Mouse (Mus musculus): ENCODE measurements at regions not wholly inside any gene's neighbourhood (a gene's known extent, or its start where the extent isn't known, plus 50 kb on each side); places are given as distances from the start of the nearest gene placed in this dataset.

GRCm38 (mm10) chr11:43344767-43345561 lies 81.1 kb downstream of the Pttg1 start:
- no peaks in the 10 kb centered on the region for H3K4me1 ChIP-seq (replicated peaks; ENCODE audit: control insufficient read depth, insufficient read depth)
- TF ChIP-seq CTCF (IDR thresholded peaks at IDR 0.05; ENCODE audit: low read depth) (no peak), EP300 (optimal IDR thresholded peaks at IDR 0.05) (no peak)
- no peak overlapping the region for H3K4me2 ChIP-seq (replicated peaks; ENCODE audit: low read depth)
- H3K36me3 ChIP-seq (ENCODE audit: control insufficient read depth, insufficient read depth, low read length), result no peaks in the 10 kb centered on the region
- H3K9me3 ChIP-seq (ENCODE audit: control insufficient read depth, low read length), result no peaks in the 10 kb centered on the region
- H3K9ac ChIP-seq (ENCODE audit: low read length), result no peak overlapping the region
- DNase-seq (ENCODE audit: low spot score) (peak; percentile 24), ATAC-seq (ENCODE audit: low FRiP score, low TSS enrichment) (peak; percentile 32; the same call in 1 of the 2 replicates)
- H3K27ac ChIP-seq (replicated peaks), result 0 out of 2 replicates have a peak overlapping the region, but pooled peaks have one; percentile 25
- 26% methylated on average over 14 of the region's 14 CpGs for WGBS
- no peaks in the 10 kb centered on the region for H3K27me3 ChIP-seq (ENCODE audit: control insufficient read depth, insufficient read depth, low read length)
- no peak overlapping the region for H3K4me3 ChIP-seq (ENCODE audit: low read depth, low read length)

DNA sequence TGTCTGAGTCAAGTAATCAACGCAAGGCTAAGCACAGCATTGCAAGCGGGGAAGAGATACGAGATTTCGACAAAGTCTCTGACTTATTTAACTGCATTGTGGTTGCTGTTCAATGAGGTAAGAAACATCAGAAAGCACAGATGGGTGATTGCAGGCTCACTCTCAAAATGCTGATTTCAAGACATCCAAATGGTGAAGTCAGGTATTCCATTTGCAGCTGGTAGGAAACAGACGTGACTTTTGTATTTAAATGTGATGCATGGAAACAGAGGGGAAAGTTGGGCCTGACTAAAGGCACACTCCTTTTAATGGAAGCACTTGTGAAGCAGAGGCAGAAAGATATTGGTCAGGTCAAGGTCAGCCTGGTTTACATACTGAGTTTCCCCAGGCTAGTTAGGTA lies 82.5 kb downstream of the Pttg1 start:
- no peaks in the 10 kb centered on the region for H3K4me1 ChIP-seq (replicated peaks; ENCODE audit: control insufficient read depth, insufficient read depth)
- H3K9ac ChIP-seq (ENCODE audit: low read length), result no peak overlapping the region
- no peak overlapping the region for H3K4me3 ChIP-seq (ENCODE audit: low read depth, low read length)
- H3K4me2 ChIP-seq (replicated peaks; ENCODE audit: low read depth), result no peak overlapping the region
- ATAC-seq (ENCODE audit: low FRiP score, low TSS enrichment), result no peak
- WGBS, result 90% methylated on average over 5 of the region's 5 CpGs
- DNase-seq (ENCODE audit: low spot score), result no peak
- H3K27ac ChIP-seq (replicated peaks), result no peak overlapping the region
- TF ChIP-seq EP300 (optimal IDR thresholded peaks at IDR 0.05), result no peak
- TF ChIP-seq CTCF (IDR thresholded peaks at IDR 0.05; ENCODE audit: low read depth), result no peak
- no peaks in the 10 kb centered on the region for H3K9me3 ChIP-seq (ENCODE audit: control insufficient read depth, low read length)
- H3K27me3 ChIP-seq (ENCODE audit: control insufficient read depth, insufficient read depth, low read length), result no peaks in the 10 kb centered on the region
- no peaks in the 10 kb centered on the region for H3K36me3 ChIP-seq (ENCODE audit: control insufficient read depth, insufficient read depth, low read length)

DNA sequence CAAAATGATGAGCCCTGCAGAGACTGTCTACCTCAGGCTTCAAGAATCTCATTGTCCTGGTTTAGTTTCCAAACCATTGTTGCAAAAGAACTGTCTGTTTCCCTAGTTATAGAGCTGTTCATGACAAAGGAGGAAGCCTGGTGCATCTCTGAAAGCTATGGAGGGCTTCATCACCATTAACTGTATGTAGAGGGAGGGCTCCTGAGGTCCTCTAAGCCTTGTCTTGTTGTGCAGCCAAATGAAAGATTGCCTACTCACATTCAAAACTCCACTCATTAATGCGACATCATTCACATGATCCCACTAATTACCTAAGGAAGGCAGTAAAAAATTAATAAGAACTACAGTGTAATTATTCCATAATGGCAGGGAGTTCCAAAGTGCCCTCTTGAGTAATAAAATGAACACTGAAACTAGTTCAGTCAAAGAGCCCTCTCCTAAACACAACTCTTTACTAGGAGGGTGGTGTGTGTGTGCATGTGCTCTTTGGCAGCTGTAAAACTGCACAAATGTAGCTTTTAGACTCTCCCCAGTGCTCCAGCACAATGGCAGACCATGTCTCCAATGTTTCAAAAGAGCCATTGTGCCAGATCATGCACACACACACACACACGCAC lies 87.6 kb downstream of the Pttg1 start:
- H3K27ac ChIP-seq (replicated peaks), result no peak overlapping the region
- H3K36me3 ChIP-seq (ENCODE audit: control insufficient read depth, insufficient read depth, low read length), result no peaks in the 10 kb centered on the region
- ATAC-seq (ENCODE audit: low FRiP score, low TSS enrichment) (no peak), DNase-seq (ENCODE audit: low spot score) (no peak)
- H3K9me3 ChIP-seq (ENCODE audit: control insufficient read depth, low read length), result no peaks in the 10 kb centered on the region
- H3K4me1 ChIP-seq (replicated peaks; ENCODE audit: control insufficient read depth, insufficient read depth), result no peaks in the 10 kb centered on the region
- no peaks in the 10 kb centered on the region for H3K27me3 ChIP-seq (ENCODE audit: control insufficient read depth, insufficient read depth, low read length)
- no peak overlapping the region for H3K4me3 ChIP-seq (ENCODE audit: low read depth, low read length)
- H3K9ac ChIP-seq (ENCODE audit: low read length), result no peak overlapping the region
- WGBS, result 89% methylated on average over 2 of the region's 2 CpGs
- TF ChIP-seq EP300 (optimal IDR thresholded peaks at IDR 0.05) (no peak), CTCF (IDR thresholded peaks at IDR 0.05; ENCODE audit: low read depth) (no peak)
- no peak overlapping the region for H3K4me2 ChIP-seq (replicated peaks; ENCODE audit: low read depth)

DNA sequence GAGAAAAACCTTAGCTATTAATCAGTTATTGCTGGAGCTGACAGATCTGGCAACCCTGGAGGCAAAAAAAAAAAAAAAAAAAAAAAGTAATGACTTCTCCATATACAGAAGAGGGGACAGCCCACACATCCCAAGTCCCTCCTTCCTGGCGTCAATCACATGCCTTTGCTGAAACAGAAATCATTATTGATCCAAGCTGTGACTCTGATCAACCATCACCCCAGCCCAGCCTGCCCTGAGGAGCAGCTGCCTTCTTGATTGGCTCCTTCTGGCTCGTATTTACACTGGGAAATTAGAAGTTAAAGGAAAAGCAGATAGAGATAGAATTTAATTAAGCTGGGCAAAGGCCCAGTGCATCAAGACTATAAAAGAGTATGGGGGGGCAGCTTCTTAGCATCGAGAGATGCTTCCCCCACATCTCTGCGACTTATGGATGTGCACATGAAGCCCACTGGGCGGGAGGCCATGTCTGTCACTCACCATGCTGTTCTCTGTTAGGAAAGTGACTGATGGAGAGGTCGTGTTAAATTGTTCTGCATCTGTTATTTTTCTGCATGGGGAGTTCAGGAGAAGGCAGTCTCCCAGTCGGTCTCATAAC lies 90.3 kb downstream of the Pttg1 start:
- no peak overlapping the region for H3K27ac ChIP-seq (replicated peaks)
- no peak for DNase-seq (ENCODE audit: low spot score)
- H3K36me3 ChIP-seq (ENCODE audit: control insufficient read depth, insufficient read depth, low read length), result no peaks in the 10 kb centered on the region
- no peaks in the 10 kb centered on the region for H3K27me3 ChIP-seq (ENCODE audit: control insufficient read depth, insufficient read depth, low read length)
- 67% methylated on average over 7 of the region's 7 CpGs for WGBS
- no peaks in the 10 kb centered on the region for H3K4me1 ChIP-seq (replicated peaks; ENCODE audit: control insufficient read depth, insufficient read depth)
- TF ChIP-seq EP300 (optimal IDR thresholded peaks at IDR 0.05) (no peak), CTCF (IDR thresholded peaks at IDR 0.05; ENCODE audit: low read depth) (no peak)
- ATAC-seq (ENCODE audit: low FRiP score, low TSS enrichment), result no peak
- no peak overlapping the region for H3K4me3 ChIP-seq (ENCODE audit: low read depth, low read length)
- H3K9me3 ChIP-seq (ENCODE audit: control insufficient read depth, low read length), result no peaks in the 10 kb centered on the region
- H3K9ac ChIP-seq (ENCODE audit: low read length), result no peak overlapping the region
- H3K4me2 ChIP-seq (replicated peaks; ENCODE audit: low read depth), result no peak overlapping the region

DNA sequence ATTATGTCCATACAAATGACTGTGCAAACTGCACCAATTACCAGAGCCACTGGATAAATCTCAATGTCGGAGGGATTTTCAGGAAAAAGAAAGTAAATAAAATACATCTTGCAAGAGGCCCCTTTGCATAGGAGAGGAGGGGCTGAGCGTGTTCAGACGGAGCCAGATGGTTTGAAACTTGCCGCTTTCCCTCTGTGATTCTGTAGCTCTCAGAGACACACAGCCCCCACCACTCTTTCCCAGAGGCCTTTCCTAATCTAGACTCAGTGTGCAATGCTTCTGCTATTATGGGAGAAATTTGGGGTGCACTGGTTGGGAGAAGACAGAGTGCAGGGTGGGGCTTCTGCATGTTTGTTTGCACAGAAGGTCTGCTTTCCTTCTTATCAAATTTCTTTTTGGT lies 92.5 kb downstream of the Pttg1 start:
- Histone ChIP-seq H3K9me3 (ENCODE audit: control insufficient read depth, low read length) (no peaks in the 10 kb centered on the region), H3K4me3 (ENCODE audit: low read depth, low read length) (no peak overlapping the region), H3K36me3 (ENCODE audit: control insufficient read depth, insufficient read depth, low read length) (no peaks in the 10 kb centered on the region), H3K4me1 (replicated peaks; ENCODE audit: control insufficient read depth, insufficient read depth) (no peaks in the 10 kb centered on the region), H3K9ac (ENCODE audit: low read length) (no peak overlapping the region), H3K27ac (replicated peaks) (no peak overlapping the region), H3K27me3 (ENCODE audit: control insufficient read depth, insufficient read depth, low read length) (no peaks in the 10 kb centered on the region), H3K4me2 (replicated peaks; ENCODE audit: low read depth) (no peak overlapping the region)
- ATAC-seq (ENCODE audit: low FRiP score, low TSS enrichment) (no peak), DNase-seq (ENCODE audit: low spot score) (no peak)
- TF ChIP-seq EP300 (optimal IDR thresholded peaks at IDR 0.05) (no peak), CTCF (IDR thresholded peaks at IDR 0.05; ENCODE audit: low read depth) (no peak)
- WGBS, result 31% methylated on average over 4 of the region's 4 CpGs

DNA sequence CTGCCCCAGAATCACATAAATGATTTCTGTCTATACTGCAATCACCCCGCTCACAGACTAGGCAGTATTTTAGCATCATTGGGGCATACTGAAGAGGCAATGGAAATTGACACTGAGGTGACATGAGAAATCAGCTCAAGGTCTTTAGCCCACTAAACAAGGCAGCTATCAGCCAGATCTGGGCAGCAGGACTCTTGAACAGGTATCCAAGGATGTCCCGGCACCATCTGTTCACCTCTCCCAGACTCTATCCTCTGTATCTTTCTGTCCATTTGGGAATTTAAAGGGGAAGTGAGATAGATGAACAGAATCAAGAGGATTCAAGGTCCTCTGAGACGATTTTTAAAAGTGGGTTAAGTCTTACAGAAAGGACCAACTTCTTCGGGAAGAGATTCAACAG lies 112.1 kb downstream of the Pttg1 start:
- Histone ChIP-seq H3K27me3 (ENCODE audit: control insufficient read depth, insufficient read depth, low read length) (no peaks in the 10 kb centered on the region), H3K27ac (replicated peaks) (no peak overlapping the region), H3K9ac (ENCODE audit: low read length) (no peak overlapping the region), H3K9me3 (ENCODE audit: control insufficient read depth, low read length) (no peaks in the 10 kb centered on the region), H3K4me3 (ENCODE audit: low read depth, low read length) (no peak overlapping the region), H3K36me3 (ENCODE audit: control insufficient read depth, insufficient read depth, low read length) (no peaks in the 10 kb centered on the region), H3K4me1 (replicated peaks; ENCODE audit: control insufficient read depth, insufficient read depth) (no peaks in the 10 kb centered on the region), H3K4me2 (replicated peaks; ENCODE audit: low read depth) (no peak overlapping the region)
- DNase-seq (ENCODE audit: low spot score) (no peak), ATAC-seq (ENCODE audit: low FRiP score, low TSS enrichment) (no peak)
- 87% methylated on average over 4 of the region's 4 CpGs for WGBS
- TF ChIP-seq CTCF (IDR thresholded peaks at IDR 0.05; ENCODE audit: low read depth) (no peak), EP300 (optimal IDR thresholded peaks at IDR 0.05) (no peak)
